Mouse (Mus musculus) R1 (cell line): Measurements from ENCODE around the gene Mlx.

ENCODE experiments used
- DNase-seq: peaks from one replicate; pipeline ENCODE4 v3.0.0-alpha.2; 2018; ENCODE audit warnings: low read depth, low spot score

Gene Mlx

DNA sequence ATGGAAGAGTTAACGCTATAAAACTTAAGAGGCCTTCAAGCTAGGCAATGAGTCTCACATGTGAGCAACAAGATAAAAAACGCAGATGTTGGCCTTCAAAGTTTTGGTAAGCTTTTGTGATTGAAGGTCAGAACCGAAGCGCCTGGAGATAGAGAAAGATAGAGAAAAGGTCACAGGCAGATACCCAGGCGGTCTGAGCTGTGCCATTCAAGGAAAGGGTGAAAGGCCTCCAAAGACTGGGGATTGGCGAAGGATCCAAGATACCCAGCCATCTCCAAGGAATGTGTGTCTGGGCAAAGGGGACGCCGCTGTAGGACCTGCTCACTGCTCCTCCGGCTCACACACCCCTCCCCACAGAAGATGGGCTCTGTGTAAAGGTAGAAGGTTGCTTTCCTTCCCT lies 22.1 kb upstream of the Mlx start:
- DNase-seq: no peak

DNA sequence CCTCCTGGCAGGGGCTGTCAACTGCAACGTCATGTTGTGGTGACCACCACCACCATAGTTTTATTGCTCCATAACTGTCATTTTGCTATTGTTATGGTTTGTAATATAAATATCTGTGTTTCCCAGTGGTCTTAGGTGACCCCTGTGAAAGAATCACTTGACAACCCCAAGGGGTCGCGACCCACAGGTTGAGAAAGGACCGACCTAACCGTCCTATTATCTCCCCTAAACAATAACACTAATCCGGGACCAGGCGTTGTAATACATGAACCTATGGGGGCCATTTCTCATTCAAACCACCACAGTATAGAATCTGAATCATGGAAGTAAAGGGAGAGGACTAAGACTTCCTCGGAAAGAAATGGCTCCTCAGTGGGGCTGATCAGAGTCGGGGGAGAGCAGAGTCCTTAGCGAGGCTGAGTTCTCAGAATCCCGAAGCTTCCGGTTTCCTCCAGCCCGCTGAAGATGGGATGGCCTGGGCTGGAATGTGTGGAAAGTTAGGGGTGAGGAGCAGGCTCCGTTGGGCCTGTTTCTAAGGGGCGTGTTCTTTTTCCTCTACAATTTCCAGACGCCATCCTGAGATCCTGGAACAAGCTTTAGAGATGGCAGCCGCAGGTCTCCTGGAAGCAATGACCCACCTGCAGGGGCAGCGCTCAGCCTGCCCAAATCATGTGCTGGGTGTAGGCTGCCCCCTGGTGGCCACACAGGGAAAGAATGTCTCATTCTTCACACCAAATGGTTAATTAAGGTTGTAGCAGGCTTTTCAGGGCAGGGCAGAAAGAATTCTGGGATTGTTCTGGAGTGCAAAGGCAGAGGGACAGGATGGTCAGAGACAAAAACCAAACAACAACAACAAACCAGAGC lies 20.3 kb upstream of the Mlx start:
- DNase-seq: peak; percentile 92

DNA sequence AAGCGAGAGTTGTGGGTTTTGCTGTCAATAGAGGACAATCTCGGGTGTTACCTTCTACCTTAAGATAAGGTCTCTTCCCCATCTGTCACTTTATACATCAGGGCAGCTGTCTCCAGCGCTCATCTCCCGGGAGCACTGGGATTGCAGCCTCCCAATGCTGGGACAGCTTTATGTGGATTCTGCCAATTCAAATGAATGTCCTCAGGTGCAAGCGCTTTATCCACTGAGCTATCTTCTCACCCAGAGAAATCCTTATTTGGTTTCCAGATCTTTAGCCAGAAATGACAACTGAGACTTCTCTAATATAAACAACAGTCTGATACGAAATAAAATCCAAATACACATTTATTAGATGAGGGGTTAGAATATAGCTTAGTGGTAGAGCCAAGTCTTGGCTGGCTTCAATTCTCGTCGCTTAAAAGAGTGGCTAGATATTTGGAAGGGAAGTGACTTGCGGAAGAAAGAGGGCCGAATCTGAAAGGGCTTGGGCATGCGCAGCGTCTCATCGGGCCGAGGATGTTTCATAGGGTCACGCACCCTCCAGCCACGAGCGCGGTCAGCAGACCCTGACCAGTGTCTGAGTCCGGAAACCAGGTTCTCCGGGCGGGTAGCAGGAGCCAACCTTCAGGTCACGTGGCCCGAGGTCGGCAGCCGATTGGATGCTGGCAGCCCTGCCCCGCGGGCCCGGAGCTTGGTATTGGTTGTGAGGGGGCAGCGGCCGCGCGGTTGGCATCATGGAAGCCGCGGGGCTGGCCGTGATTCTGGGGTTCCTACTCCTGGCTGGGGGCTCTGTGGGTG lies 17.5 kb upstream of the Mlx start, which contains the start of gene Naglu:
Gene Naglu (plus strand): TSS at position 622 of the 798 bp plus-strand sequence.
- DNase-seq: peak; percentile 84

DNA sequence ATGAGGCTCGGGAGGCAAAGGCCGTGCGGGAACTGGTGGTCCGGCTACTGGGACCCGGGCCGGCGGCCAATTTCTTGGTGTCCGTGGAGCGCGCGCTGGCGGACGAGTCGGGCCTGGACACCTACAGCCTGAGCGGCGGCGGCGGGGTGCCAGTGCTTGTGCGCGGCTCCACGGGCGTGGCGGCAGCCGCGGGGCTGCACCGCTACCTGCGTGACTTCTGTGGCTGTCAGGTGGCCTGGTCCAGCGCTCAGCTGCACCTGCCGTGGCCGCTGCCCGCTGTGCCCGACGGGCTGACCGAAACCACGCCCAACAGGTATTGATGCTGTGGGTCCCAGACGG lies 16.9 kb upstream of the Mlx start:
- DNase-seq: no peak

DNA sequence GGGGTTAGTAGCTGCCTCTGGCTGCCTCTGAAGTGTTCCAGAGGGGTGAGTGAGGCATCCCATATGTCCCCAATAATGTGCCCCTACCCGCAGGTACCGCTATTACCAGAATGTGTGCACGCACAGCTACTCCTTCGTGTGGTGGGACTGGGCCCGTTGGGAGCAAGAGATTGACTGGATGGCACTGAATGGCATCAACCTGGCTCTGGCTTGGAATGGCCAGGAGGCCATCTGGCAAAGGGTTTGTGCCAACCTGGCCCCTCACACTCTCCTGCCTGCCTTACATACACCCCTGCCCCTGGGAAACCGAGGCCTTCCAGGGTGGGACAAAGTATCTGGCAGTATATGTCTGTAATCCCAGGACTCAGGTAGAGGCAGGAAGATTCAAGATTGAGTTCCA lies 16.1 kb upstream of the Mlx start:
- no peak for DNase-seq

GRCm38 (mm10) chr11:101071810-101072428 lies 15.2 kb upstream of the Mlx start:
- DNase-seq: no peak

GRCm38 (mm10) chr11:101078121-101078520 lies 9.0 kb upstream of the Mlx start, which contains the start of gene Hsd17b1:
TSS of gene Hsd17b1 (plus strand) at chr11:101078411.
- DNase-seq: no peak

- DNase-seq: peak; percentile 46
Measured at GRCm38 (mm10) chr11:101079746-101080145, 7.3 kb upstream of the Mlx start.

GRCm38 (mm10) chr11:101080421-101080820 lies 6.7 kb upstream of the Mlx start:
- no peak for DNase-seq

DNA sequence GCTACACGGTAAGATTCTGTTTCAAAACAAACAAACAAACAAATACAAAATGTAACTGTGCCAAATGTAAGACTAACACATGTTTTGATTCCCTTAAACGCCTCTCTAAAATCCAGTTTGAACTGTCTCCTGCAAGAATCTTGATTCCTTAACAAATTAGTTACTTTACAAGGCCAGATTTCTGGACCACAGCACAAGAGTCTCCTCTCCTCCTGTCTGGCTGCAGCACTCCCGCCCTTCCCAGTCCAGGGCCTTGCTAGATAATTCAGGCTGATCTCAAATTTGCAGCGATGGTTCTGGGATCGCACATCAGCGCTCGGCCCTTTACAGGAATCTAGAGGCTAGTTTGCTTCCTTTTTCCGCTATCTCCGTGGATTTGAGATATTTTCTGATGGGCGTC lies 5.4 kb upstream of the Mlx start:
- no peak for DNase-seq

DNA sequence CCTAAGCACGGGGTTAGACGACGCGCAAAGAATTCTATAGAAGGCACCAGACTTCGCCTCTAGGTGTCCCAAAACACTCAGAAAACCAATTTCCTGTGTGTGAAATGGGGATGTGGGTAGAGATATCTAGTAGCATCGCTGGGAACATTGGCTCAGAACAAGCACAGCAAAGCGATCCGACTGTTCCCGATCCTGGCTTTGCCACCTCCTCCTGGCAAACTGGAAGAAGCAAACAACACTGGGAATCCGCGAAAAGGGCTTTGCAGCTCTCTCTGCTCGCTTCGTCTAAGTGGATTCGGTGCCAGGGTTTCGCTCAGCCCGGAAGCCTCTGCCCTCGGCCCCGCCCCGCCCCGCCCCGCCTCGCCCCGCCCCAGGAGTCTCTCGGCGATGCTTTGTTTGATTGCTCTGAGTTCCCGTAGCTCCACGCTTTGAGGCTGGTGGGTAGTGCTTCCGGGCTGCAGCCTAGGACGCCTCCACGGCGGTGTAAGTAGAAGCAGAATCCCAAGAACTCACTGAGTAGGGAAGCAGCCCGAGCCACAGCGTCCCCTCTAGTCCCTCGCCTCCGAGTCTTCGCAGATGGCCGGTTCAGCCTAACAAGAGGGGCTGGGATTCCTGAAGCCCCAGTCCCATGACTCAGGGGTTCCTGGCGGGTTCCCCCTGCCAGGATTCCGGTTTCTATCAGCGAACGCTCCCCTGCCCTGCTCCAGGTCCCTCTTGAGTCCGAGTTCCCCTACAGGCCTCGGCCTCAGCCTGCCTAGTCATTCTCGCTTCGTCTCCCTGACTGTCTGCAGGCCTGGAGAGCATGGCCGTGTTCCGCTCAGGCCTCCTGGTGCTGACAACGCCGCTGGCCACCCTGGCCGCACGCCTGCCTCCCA lies 4.6 kb upstream of the Mlx start, which contains the start of gene Coasy:
Gene Coasy (plus strand): TSS at position 358 of the 875 bp plus-strand sequence.
- peak; percentile 96 for DNase-seq

DNA sequence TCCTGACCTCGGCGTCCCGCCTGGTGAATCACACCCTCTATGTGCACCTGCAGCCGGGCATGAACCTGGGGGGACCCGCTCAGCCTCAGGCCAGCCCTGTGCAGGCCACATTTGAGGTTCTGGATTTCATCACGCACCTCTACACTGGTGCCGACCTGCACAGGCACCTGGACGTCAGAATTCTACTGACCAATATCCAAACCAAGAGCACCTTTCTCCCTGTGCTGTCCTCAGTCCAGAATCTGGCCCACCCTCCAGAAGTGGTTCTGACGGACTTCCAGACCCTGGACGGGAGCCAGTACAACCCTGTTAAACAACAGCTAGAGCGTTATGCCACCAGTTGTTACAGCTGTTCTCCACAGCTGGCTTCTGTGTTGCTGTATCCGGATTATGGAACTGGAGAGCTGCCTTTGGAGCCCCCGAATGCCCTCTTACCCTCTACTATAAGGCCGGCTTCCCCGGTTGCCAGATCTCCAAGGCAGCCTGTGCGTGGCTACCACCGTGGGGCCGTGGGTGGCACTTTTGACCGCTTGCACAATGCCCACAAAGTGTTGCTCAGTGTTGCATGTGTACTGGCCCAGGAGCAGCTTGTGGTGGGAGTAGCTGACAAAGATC lies 3.9 kb upstream of the Mlx start:
- DNase-seq: no peak

- DNase-seq: no peak
Measured at GRCm38 (mm10) chr11:101084246-101084645, 2.8 kb upstream of the Mlx start.

- DNase-seq: no peak
Measured at GRCm38 (mm10) chr11:101084811-101085210, 2.3 kb upstream of the Mlx start.

GRCm38 (mm10) chr11:101085617-101086322 lies 1.3 kb upstream of the Mlx start:
- DNase-seq: no peak

DNA sequence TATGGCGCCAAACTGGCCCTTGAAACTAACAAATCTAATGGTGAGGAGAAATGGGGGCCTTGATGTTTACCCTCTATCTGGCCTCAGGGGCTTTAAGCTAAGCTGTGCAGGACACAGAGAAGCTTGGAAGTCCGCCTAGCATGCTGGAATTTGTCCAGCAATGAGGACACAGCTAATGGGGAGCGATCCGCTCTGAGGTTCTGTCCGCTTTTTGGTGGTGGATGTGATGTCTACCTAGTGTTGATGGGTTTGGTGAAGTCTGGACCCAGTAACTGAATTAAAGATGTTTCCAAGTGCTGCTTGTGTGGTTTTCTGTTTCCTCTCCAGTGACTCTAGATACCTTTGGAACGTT lies 778 bp upstream of the Mlx start:
- no peak for DNase-seq

DNA sequence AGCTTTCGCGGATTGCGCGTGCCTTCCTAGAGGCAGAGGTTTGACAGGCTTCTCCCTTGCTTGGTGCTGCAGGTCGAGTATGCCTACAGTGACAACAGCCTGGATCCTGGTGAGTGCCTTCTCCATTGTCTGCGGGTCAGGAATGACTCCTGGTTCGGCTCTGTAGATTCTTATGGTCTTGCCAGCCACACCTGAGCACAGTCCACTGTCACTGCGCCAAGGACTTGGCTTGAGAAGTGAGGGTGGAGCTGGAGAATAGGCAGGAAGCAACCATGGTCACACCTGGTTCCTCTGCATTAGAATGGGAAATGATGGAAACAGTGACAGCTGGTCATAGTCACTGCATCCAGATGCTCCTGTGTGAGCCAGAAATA lies 592 bp downstream of the Mlx start:
- DNase-seq: no peak

DNA sequence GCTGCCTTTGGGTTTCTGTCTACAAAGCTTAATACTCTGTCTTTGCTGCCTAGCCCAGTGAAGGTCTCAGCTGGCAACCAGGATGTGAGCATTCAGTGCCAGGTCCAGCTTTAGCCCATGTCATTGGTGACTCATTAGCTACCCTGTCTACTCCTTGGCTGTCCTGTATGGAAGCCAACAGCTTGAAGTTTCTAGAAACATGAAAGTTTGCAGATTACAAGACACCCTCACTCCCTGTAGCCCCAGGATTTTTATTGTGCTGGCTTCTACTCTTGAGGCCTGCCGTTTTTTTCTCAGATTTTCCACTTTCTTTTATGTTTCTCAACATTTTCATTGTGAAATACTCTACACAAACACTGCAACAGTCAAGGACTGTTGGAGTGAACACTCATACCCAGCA lies 2.9 kb downstream of the Mlx start:
- no peak for DNase-seq

DNA sequence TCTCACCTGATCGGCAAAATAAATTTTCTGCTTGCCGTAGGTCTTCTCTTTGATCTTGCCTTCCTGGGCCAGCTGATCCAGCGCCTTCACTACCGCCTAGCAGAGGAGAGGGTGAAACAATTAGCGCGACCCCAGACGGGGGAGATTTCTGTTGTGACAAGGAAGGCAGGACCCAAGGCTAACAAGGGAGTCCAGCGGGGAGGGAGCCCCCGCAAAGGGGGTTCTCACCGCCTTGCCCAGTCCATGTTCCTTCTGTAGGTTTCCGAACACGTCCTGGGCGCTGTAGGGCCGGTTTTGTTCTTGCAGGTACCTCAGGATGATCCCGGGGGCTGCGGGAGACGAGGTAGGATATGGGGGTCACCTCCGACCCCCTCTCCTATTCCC lies 7.8 kb downstream of the Mlx start:
- DNase-seq: no peak

- peak; percentile 97 for DNase-seq
Measured at GRCm38 (mm10) chr11:101095314-101096024, 8.4 kb downstream of the Mlx start, which contains the start of gene Psmc3ip. TSS of gene Psmc3ip (minus strand) at chr11:101095436.
